Mouse (Mus musculus): ENCODE results near the gene 1700016K19Rik.

1700016K19Rik gene

DNA sequence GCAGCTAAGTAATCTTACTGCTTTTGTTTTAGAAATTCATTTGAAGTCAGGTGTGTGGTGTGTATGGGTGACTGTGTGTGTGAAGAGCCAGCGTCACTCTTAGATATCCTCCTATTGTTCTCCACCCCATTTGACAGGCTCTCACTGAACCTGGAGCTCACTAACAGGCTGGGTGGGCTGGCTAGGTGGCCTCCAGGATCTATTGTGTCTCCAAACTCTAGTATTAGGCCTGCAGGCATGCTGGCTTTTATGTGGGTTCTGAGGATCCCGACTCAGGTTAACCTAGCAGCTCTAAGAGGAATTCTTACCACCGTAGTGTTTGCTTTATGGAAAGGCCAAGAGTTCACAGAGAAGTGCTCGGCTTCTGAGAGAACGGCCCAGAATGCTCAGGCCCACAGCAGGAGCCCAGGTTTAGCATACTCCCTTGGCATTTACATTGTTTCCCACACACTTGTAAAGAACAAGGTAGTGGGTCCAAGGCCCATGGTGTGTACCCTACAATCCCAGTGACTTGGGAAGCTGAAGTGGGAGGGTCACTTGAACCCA is 51.3 kb downstream of the 1700016K19Rik start:
- in situ Hi-C loops (cut with MboI; ENCODE audit: low pct_unique_long_range_greater_than_20kb in 1 of 2, low sequenced_read_pairs in 2 of 2, unreplicated experiment in 1 of 2), result no loop called here

DNA sequence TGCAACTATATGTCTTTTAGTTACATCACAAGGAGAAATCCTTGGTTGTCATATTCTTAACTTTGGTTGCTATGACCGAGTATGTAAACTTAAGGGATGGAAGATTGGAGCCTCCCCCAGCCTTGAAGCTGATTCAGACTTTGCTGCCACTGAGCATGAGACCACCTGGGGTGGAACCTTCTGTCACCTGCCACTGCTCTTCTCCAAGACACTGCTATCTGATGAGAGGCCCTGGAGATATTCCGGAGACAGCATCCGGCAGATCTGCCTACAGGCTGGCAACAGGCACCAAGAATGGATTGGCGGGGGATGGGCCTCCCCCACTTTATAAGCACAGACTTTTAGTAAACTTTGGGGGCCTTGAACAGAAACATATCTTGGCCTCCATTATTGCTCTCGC is 52.8 kb downstream of the 1700016K19Rik start:
- in situ Hi-C loops (cut with MboI; ENCODE audit: low pct_unique_long_range_greater_than_20kb in 1 of 2, low sequenced_read_pairs in 2 of 2, unreplicated experiment in 1 of 2), result no loop called here
